Mouse (Mus musculus) forebrain, embryonic 11.5 days (tissue): Measurements from ENCODE around the gene Rundc3a. TPM values are rescaled to one million over a fixed set of nuclear protein-coding genes. Genes with fewer than 3 reads are reported as not detected.
A peak's percentile ranks its signal among the peaks of the same experiment; 100 is the strongest.

ENCODE experiments used
- ATAC-seq: fragments of 200-750 bp; cut with Nextera tagmentation; replicated peaks from 2 replicates; pipeline ENCODE4 v1.8.0; 2017; ENCODE audit warnings: moderate TSS enrichment; ENCODE audit not compliant: low FRiP score
- DNase-seq: peaks from one replicate; pipeline ENCODE4 v3.0.0-alpha.2; 2017; ENCODE audit warnings: low spot score
- H3K27ac ChIP-seq: fragments of 300-500 bp; sonication (generic); 2 replicates; pipeline ENCODE4 v1.5.1; 2014; ENCODE audit warnings: low read depth, low read length
- H3K27me3 ChIP-seq: fragments of 300-500 bp; sonication (generic); 2 replicates; pipeline ENCODE4 v1.6.1; 2014; ENCODE audit warnings: mild to moderate bottlenecking, low read length, mixed read lengths; ENCODE audit not compliant: control insufficient read depth, insufficient read depth
- H3K36me3 ChIP-seq: fragments of 300-500 bp; sonication (generic); 2 replicates; pipeline ENCODE4 v1.6.1; 2014; ENCODE audit warnings: mild to moderate bottlenecking, low read length, moderate library complexity, mixed read lengths; ENCODE audit not compliant: control insufficient read depth, insufficient read depth
- H3K4me1 ChIP-seq: fragments of 300-500 bp; sonication (generic); replicated peaks from 2 replicates; pipeline ENCODE4 v1.6.1; 2014; ENCODE audit warnings: low read length, mixed read lengths; ENCODE audit not compliant: control insufficient read depth, insufficient read depth
- H3K4me2 ChIP-seq: fragments of 300-500 bp; sonication (generic); 2 replicates; pipeline ENCODE4 v1.6.1; 2014; ENCODE audit warnings: low read depth, mild to moderate bottlenecking, low read length, moderate library complexity, mixed read lengths; ENCODE audit not compliant: severe bottlenecking
- H3K4me3 ChIP-seq: fragments of 300-500 bp; sonication (generic); 2 replicates; pipeline ENCODE4 v1.5.1; 2014; ENCODE audit warnings: low read depth, low read length
- H3K9ac ChIP-seq: fragments of 300-500 bp; sonication (generic); 2 replicates; pipeline ENCODE4 v1.6.1; 2014; ENCODE audit warnings: low read length
- H3K9me3 ChIP-seq: fragments of 300-500 bp; sonication (generic); 2 replicates; pipeline ENCODE4 v1.6.1; 2016; ENCODE audit warnings: low read length, mixed read lengths; ENCODE audit not compliant: control insufficient read depth
- WGBS: fragments of 180-500 bp; shearing (Covaris S2); extraction: QIAGEN DNeasy Blood & Tissue Kit; methylation state at CpG from one replicate; pipeline ENCODE4 v1.1.7; 2014; 5-methylcytosine and 5-hydroxymethylcytosine counted together
- polyA plus RNA-seq: library from polyadenylated mRNA; unstranded; fragments of >200 nt; fragmentation: Nextera tagmentation; extraction: Ambion mirVana; gene quantifications from 2 replicates; pipeline ENCODE4 v1.2.1, GENCODE M21; 2014

The Rundc3a gene
- polyA plus RNA-seq, 1 experiment from 2014 or later = 35.4 TPM

DNA sequence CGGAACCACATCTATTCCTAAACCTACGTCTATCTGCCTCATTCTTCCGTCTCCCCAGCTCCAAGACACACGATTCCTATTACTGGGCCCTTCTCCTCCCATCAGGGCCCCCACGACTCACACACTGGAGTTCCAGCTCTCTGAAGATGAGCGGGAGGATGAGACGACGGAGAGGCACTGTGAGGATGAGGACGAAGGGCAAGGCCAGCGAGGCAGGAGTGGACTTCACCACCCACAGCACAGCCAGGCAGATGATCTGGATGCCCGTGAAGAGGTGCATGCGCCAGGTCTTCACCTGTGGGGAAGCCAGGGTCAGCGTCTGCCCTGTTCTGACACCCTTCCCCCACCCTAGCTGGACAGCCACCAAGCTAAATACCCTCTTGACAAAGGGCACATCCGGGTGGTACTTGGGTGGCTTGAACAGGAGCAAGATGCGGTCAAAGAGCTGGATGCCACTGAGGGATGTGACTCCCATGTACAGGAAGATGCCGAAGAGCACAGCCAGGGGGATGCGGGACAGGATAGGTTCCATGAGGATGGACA is 42.2 kb upstream of the Rundc3a start:
- H3K9ac ChIP-seq = no peak overlapping the region
- no peaks in the 10 kb centered on the region for H3K36me3 ChIP-seq
- no peak overlapping the region for H3K27ac ChIP-seq
- H3K9me3 ChIP-seq = no peaks in the 10 kb centered on the region
- H3K27me3 ChIP-seq = no peaks in the 10 kb centered on the region
- WGBS = 91% methylated on average over 17 of the region's 17 CpGs
- ATAC-seq = no peak
- H3K4me2 ChIP-seq = no peak overlapping the region
- no peak for DNase-seq
- no peaks in the 10 kb centered on the region for H3K4me1 ChIP-seq
- H3K4me3 ChIP-seq = no peak overlapping the region

DNA sequence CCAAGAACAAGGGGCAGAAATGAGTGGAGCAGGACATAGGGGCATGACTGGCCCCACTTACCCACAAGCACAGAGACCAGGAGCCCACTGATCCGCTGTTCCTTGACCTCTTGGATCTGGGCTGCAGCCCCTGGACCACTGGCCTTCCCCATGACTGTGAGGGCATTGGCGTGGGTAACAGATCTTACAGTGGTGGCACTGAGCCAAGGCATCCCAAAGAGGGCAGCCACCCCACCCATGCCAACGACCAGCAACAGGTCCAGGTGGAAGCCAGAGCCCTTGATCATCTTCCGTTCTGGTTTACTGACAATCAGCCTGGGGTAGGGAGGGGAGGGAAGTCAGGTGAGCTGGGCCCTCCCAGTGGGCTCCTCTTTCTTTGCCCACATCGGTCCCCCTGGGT is 40.8 kb upstream of the Rundc3a start:
- no peaks in the 10 kb centered on the region for H3K36me3 ChIP-seq
- H3K9ac ChIP-seq = no peak overlapping the region
- H3K4me2 ChIP-seq = no peak overlapping the region
- H3K4me3 ChIP-seq = no peak overlapping the region
- H3K4me1 ChIP-seq = no peaks in the 10 kb centered on the region
- ATAC-seq (no peak), DNase-seq (peak; percentile 40)
- no peak overlapping the region for H3K27ac ChIP-seq
- no peaks in the 10 kb centered on the region for H3K27me3 ChIP-seq
- WGBS = 59% methylated on average over 5 of the region's 5 CpGs
- no peaks in the 10 kb centered on the region for H3K9me3 ChIP-seq

DNA sequence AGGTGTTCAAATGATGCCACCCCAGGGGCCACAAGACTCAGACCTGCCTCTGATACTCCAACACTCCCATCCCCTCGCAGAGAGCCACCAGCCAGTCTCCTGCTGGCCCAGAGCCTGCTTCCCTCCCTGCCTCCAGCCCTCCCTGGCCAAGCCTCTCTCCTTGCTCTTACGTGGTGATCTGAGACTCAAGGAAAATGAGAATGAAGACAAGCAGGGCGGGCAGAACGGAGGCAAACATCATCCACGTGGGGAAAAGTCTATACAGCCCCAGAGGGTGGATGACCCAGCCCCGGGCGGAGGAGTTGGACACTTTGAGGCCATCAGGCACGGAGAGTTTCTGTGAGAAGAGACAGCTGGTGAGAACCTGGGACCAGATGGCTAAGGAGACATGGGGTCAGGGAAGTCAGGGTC is 40.2 kb upstream of the Rundc3a start:
- Histone ChIP-seq H3K4me1 (no peaks in the 10 kb centered on the region), H3K9me3 (no peaks in the 10 kb centered on the region), H3K9ac (no peak overlapping the region), H3K27me3 (no peaks in the 10 kb centered on the region), H3K4me2 (no peak overlapping the region), H3K27ac (no peak overlapping the region), H3K36me3 (no peaks in the 10 kb centered on the region), H3K4me3 (no peak overlapping the region)
- 46% methylated on average over 8 of the region's 8 CpGs for WGBS
- no peak for ATAC-seq
- no peak for DNase-seq

- WGBS = 85% methylated on average over 3 of the region's 3 CpGs
- DNase-seq (peak; percentile 36), ATAC-seq (no peak)
- H3K9me3 ChIP-seq = no peaks in the 10 kb centered on the region
- no peaks in the 10 kb centered on the region for H3K4me1 ChIP-seq
- no peaks in the 10 kb centered on the region for H3K27me3 ChIP-seq
- H3K36me3 ChIP-seq = no peaks in the 10 kb centered on the region
- H3K9ac ChIP-seq = no peak overlapping the region
- H3K4me3 ChIP-seq = no peak overlapping the region
- no peak overlapping the region for H3K27ac ChIP-seq
- no peak overlapping the region for H3K4me2 ChIP-seq
Observed at GRCm38 (mm10) chr11:102355501-102355900, 37.7 kb upstream of the Rundc3a start.

GRCm38 (mm10) chr11:102356190-102356589 is 37.0 kb upstream of the Rundc3a start:
- Histone ChIP-seq H3K36me3 (no peaks in the 10 kb centered on the region), H3K9ac (no peak overlapping the region), H3K27ac (no peak overlapping the region), H3K4me3 (no peak overlapping the region), H3K4me2 (no peak overlapping the region), H3K9me3 (no peaks in the 10 kb centered on the region), H3K27me3 (no peaks in the 10 kb centered on the region), H3K4me1 (no peaks in the 10 kb centered on the region)
- ATAC-seq (no peak), DNase-seq (peak; percentile 26)
- WGBS = 88% methylated on average over 12 of the region's 12 CpGs

DNA sequence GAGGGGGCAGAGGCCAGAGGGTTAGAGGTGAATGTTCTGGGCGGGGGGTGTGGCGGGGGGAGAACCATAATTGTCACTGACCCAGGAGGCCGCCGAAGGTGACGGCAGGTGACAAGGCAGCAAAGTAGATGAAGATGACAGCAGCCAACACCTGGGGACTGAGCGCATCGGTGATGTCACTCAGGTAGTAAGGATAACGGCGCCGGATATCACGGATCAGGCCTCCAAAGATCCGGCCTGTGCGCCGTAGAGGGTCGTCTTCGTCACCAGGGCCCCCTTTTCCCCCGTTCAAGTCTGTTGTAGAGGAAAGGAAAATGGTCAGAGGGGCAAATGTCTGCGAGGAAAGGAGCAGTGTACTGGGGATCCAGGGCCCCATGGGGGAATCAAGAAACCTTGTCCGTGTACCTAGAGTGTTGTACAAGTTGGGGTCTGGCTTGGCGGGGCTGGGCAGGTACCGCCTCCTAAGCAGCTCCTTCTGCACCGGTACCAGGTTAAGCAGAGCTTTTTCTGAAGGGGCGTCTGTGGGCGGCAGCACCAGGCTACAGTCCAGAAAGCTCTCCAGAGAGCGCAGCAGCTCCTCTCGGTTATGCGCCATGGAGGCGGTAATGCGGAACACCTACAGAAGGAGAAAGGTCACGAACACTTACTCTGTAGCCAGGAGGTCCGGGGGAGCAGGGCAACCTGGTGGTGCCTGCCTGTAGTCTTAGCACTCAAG is 36.4 kb upstream of the Rundc3a start:
- Histone ChIP-seq H3K9ac (no peak overlapping the region), H3K27me3 (no peaks in the 10 kb centered on the region), H3K9me3 (no peaks in the 10 kb centered on the region), H3K36me3 (no peaks in the 10 kb centered on the region), H3K4me1 (no peaks in the 10 kb centered on the region), H3K4me2 (no peak overlapping the region), H3K27ac (no peak overlapping the region), H3K4me3 (no peak overlapping the region)
- WGBS = 77% methylated on average over 31 of the region's 31 CpGs
- no peak for ATAC-seq
- DNase-seq = peak; percentile 44

DNA sequence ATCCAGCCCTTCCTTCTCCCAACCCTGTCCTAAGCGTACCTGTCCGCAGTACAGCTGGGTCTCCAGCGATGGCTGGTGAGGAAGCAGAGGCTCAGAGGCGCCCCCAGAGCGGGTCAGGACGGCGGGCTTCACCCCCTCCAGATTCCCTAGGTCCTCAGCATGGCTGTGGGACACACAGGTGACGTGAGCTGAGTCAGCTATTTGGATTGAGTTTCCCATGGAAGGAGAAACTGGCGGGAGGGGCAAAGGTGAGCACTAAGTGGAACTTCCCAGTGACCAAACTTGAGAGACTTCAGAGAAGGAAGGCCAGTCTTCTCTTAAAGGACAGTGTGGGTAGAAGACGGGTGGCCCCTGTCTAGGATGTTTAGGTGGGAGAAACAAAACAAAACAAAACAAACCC is 34.8 kb upstream of the Rundc3a start:
- DNase-seq (no peak), ATAC-seq (no peak)
- Histone ChIP-seq H3K27me3 (no peaks in the 10 kb centered on the region), H3K9ac (no peak overlapping the region), H3K4me1 (no peaks in the 10 kb centered on the region), H3K4me3 (no peak overlapping the region), H3K27ac (no peak overlapping the region), H3K36me3 (no peaks in the 10 kb centered on the region), H3K4me2 (no peak overlapping the region), H3K9me3 (no peaks in the 10 kb centered on the region)
- WGBS = 78% methylated on average over 10 of the region's 10 CpGs

DNA sequence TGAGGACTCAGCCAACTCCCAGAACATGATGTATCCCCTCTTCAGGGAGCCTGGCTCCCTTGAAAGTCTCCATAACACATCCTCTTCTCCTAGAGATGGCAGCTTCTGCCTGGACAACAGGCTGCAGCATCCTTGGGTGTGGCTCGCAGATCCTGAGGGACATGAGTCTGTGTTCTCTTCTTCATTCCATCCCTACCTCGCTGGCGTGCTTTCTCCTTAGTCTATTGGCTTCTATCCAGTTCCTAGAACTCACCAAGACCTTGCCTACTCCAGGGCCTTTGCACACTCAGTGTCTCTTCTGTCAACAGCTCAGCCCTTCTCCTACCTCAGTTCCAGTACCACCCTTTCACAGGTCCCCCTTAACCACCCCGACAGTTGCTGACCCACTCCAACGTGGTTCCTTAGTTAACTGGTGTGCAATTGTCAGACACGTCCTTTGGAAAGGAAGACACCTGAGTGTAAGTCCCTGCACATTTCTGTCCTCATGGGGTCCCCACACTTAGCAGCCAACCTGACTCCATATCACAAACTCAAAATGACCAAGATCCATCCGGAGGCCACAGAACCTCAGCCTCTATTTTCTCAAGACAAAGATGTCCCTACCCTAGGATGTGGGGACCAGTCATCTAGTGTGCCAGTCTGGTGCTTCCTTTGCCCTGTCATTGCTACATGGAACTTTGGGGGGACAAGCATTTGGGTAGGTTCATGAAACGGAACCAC is 31.3 kb upstream of the Rundc3a start:
- H3K4me3 ChIP-seq = 0 out of 2 replicates have a peak overlapping the region, but pooled peaks have one; percentile 7
- no peak overlapping the region for H3K4me2 ChIP-seq
- DNase-seq = no peak
- no peaks in the 10 kb centered on the region for H3K27me3 ChIP-seq
- H3K9me3 ChIP-seq = no peaks in the 10 kb centered on the region
- H3K9ac ChIP-seq = no peak overlapping the region
- H3K27ac ChIP-seq = no peak overlapping the region
- H3K36me3 ChIP-seq = no peaks in the 10 kb centered on the region
- no peak for ATAC-seq
- WGBS = 85% methylated on average over 8 of the region's 8 CpGs
- no peaks in the 10 kb centered on the region for H3K4me1 ChIP-seq
